Mouse (Mus musculus) embryonic fibroblast, embryonic 13.5 days (primary cell): ENCODE measurements at regions not wholly inside any gene's neighbourhood (a gene's known extent, or its start where the extent isn't known, plus 50 kb on each side); places are given as distances from the start of the nearest gene placed in this dataset.

ENCODE experiments used
- H3K27ac ChIP-seq: 2 replicates; pipeline ENCODE4 v1.5.1; 2012; ENCODE audit warnings: low read length, control low read depth, inconsistent platforms; ENCODE audit not compliant: insufficient read depth
- H3K4me1 ChIP-seq: 2 replicates; pipeline ENCODE4 v1.6.1; 2011; ENCODE audit warnings: low read length; ENCODE audit not compliant: control insufficient read depth, insufficient read depth
- H3K4me3 ChIP-seq: 2 replicates; pipeline ENCODE4 v1.5.1; 2011; ENCODE audit warnings: mild to moderate bottlenecking, control low read depth, low read length; ENCODE audit not compliant: insufficient read depth
- CTCF ChIP-seq: IDR thresholded peaks from 2 replicates; pipeline ENCODE4 v1.5.1; 2011; ENCODE audit warnings: mild to moderate bottlenecking, control low read depth, low read length, moderate library complexity, borderline replicate concordance; ENCODE audit not compliant: insufficient read depth
- POLR2A ChIP-seq: IDR thresholded peaks from 2 replicates; pipeline ENCODE4 v1.6.1; 2011; ENCODE audit warnings: low read depth, mild to moderate bottlenecking, control low read depth, low read length, moderate library complexity

DNA sequence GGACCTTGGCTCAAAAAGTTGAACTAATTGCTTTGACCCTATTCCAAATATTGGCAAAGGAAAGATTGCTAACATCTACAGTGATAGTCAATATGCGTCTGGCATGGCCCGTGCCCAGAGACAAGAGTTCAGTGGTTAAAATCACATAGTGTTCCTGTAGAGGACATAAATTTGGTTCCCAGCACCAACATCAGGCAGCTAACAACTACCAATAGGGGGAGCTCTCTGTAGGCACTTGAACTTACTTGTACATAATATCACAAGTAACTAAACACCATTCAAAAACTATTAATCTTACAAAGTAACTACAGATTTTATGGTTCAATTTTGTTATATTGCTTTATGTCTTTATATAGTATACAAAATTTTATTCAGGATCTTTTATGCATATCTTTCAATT lies 74.3 kb downstream of the Serpinb9g start:
- TF ChIP-seq POLR2A (no peak), CTCF (no peak)
- H3K27ac ChIP-seq = no peak overlapping the region
- no peak overlapping the region for H3K4me3 ChIP-seq
- no peaks in the 10 kb centered on the region for H3K4me1 ChIP-seq

- Histone ChIP-seq H3K27ac (no peak overlapping the region), H3K4me1 (no peaks in the 10 kb centered on the region), H3K4me3 (no peak overlapping the region)
- TF ChIP-seq CTCF = no peak
- TF ChIP-seq POLR2A = no peak
Measured at GRCm38 (mm10) chr13:33559719-33560118, 75.1 kb downstream of the Serpinb9g start.

DNA sequence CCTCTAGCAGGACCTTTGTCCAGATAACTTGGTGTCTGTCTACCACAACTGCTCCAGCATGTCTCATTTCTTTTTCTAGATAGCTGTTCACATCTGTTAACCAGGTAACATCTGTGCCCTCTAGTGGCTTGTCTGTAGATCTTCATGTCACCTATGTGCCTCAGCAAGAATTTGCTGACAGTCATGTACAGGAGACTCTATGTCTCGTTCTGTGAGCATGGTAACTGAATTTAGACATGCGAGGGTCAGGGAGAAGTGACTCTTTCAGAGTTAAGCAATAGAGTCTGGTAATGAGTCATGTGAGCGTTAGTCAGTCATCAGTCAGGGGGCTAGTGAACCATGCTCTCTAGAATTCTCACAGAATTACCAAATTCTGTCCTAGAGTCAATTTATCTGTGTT lies 77.0 kb downstream of the Serpinb9g start:
- no peak for TF ChIP-seq CTCF
- no peak for TF ChIP-seq POLR2A
- 0 out of 2 replicates have a peak overlapping the region, but pooled peaks have one; percentile 11 for H3K27ac ChIP-seq
- H3K4me1 ChIP-seq = no peaks in the 10 kb centered on the region
- H3K4me3 ChIP-seq = no peak overlapping the region

GRCm38 (mm10) chr13:33562928-33563327 lies 78.3 kb downstream of the Serpinb9g start:
- Histone ChIP-seq H3K4me1 (no peaks in the 10 kb centered on the region), H3K27ac (no peak overlapping the region), H3K4me3 (no peak overlapping the region)
- TF ChIP-seq CTCF (no peak), POLR2A (no peak)

GRCm38 (mm10) chr13:33563366-33563765 lies 78.8 kb downstream of the Serpinb9g start:
- Histone ChIP-seq H3K4me3 (no peak overlapping the region), H3K27ac (no peak overlapping the region), H3K4me1 (no peaks in the 10 kb centered on the region)
- TF ChIP-seq CTCF = no peak
- TF ChIP-seq POLR2A = no peak

DNA sequence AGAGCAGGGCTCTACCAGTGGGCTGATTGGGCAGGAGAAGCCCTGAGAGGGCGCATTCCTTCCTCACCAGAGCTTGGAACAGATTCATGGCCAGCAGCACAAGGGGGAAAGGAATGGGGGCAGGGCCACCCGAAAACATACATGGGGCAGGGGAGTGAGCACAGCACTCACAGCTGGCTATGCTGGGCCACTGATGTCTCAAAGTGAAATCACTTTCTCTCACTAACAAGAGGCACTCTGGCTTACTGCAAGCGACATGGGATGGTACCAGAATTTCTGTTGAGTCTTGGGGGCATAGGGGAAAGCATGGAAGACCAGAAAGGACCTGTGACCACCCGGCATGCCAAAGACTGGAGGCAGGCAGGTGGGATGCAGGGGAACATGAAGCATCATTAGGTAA lies 83.3 kb downstream of the Serpinb9g start:
- Histone ChIP-seq H3K27ac (no peak overlapping the region), H3K4me1 (no peaks in the 10 kb centered on the region), H3K4me3 (no peak overlapping the region)
- TF ChIP-seq POLR2A (no peak), CTCF (no peak)

DNA sequence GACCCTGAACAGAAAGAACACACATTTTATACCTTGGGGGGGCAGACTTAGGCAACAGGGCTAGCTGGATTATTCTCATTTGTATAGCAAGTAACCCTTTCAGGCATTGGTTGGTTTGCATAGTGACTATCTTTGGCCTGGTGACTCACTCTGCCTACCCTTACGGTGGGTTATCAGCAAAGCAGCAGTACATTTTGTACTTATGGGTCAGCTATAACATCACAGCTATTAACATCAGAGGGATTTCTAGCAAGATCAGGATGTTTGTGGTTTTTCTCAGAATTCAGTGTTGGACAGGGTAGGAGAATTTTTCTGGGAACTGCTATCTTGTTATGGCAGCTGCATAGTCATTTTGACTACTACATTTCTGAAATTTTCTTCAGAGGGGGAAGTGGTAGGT lies 84.7 kb downstream of the Serpinb9g start:
- Histone ChIP-seq H3K4me1 (no peaks in the 10 kb centered on the region), H3K27ac (peak overlapping the region; percentile 21; the same call in 1 of the 2 replicates), H3K4me3 (no peak overlapping the region)
- no peak for TF ChIP-seq POLR2A
- TF ChIP-seq CTCF = no peak

GRCm38 (mm10) chr13:33570836-33571235 lies 86.2 kb downstream of the Serpinb9g start:
- Histone ChIP-seq H3K4me1 (no peaks in the 10 kb centered on the region), H3K27ac (no peak overlapping the region), H3K4me3 (no peak overlapping the region)
- TF ChIP-seq POLR2A (no peak), CTCF (no peak)

- no peak overlapping the region for H3K4me3 ChIP-seq
- no peak overlapping the region; the same call in 1 of the 2 replicates for H3K27ac ChIP-seq
- TF ChIP-seq CTCF = no peak
- TF ChIP-seq POLR2A = no peak
- H3K4me1 ChIP-seq = no peaks in the 10 kb centered on the region
Measured at GRCm38 (mm10) chr13:33586065-33586464, 75.1 kb upstream of the Serpinb6d start.
